Mouse (Mus musculus) A20 (cell line): ENCODE measurements around the gene Gm14124.
"Not testable (repeated sequence)": the region's sequence is repeated elsewhere in the genome, so short reads cannot be mapped to it uniquely, and the experiment has no call there.

ENCODE experiments used
- DNase-seq: peaks from one replicate; pipeline ENCODE4 v3.0.0-alpha.2; 2011; ENCODE audit warnings: low read depth, low spot score

Gm14124 gene

DNA sequence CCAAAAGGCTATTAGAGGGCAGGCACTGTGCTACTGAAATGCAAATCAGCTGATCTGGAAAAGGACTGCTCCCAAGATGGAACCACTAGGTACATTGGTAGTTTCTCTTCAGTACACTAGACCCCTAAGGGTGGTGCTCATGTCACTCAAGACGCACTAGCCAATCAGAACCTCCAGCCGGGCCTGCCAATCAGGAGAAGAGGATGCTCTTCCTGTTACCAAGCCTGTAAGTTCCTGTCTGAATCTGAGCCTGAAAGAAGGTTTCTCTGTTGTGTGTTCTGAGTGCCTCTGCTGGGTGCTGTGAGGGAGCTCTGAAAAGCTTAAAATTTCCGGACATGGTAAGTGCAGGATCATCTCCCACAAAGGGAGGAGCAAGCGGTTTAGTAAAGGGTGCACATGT is at the start of gene Gm14124:
Gm14124 (plus strand) TSS at position 227 of the 400 bp plus-strand sequence.
- not testable (repeated sequence) for DNase-seq

DNA sequence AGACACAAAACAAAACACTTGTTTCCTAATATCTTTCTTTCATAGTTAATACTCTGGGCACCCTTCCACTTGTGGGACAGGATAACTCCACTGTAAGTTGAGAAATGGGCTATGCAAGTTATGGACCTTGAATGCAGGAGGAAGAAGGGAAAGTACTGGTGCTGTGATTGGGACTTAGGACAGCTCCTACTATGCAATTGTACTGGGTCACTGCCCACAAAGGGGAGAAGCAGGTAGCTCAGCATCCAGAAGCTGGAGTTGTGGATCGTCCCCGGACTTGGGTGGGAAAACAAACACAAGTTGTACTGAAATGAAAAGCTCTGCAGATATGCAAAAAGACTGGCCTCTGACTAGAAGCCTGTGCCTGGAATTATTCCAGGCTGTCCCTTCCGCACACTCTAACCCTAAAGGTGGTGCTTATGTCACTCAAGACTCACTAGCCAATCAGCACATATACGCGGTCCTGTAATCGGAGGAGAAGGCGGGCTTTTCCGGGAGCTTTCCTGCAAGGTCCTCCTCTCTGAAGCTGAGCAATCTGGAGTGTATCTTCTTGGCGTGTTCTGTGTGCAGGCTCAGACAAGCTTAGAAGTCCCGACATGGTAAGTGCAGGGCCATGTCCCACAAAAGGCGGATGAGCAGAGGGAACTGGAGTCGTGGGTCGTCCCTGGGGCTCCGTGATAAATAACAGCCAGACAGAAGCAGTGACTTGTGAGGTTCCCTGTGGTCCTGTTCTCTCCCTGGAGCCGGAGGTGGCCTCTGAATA is 39.5 kb upstream of the Gm14124 start, which contains the start of gene Zfp937:
Zfp937 (plus strand) TSS at position 474 of the 763 bp plus-strand sequence.
- DNase-seq, result not testable (repeated sequence)

DNA sequence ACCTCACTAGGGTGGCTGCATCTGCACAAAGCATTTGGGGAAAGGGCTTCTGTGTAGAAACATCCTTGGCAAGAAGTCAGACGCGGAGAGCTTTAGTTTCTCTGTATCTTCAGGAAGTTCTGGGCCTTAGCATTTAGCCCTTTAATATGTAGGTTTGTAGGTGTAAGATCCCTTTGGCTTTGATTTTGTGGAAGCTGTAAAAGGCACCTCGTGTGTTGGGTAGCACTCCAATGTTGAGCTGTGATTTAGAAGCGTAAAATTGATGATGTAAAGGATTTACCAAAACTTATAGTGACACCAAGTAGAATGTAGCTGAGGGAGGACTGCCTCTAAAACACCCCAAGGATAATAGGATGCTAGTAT is 39.0 kb upstream of the Gm14124 start:
- not testable (repeated sequence) for DNase-seq

DNA sequence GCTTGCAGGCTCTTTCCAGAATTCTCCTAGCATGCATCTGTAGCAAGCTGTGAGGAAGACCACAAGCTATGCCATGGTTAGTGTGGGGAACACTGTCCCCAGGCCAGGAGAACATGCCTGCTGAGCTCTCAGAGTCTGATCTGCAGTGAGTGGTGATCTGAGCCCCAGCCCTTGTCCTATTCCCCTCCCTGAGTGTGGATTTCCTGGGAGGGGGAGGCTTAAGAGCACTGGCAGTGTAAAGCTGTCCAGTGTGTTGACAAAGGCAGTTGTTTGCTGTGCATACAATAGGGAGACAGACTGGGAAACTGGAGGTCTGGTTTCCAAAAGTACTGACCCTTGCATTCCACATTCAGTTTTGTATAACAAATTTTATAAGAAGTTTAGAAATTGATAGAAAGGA is 34.1 kb upstream of the Gm14124 start:
- DNase-seq, result not testable (repeated sequence)

DNA sequence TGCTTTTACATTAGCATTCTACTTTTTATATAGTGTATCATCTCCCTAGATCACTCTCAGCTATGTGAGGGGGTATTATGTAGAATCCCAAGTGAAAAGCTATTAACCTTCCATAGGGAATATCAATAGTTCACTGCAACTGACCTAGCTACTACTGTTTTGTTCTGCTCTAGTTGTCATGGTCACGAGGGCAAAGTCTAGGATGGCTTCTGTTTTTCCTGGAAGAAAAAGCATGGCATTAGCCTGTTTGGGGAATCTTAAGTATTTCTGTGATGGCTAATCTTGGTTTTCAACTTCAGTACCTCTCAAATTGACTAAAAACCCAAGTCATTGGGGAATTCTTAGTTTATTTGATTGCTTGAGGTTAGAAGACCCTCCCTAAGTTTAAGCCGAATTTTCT is 14.1 kb upstream of the Gm14124 start:
- no peak for DNase-seq

DNA sequence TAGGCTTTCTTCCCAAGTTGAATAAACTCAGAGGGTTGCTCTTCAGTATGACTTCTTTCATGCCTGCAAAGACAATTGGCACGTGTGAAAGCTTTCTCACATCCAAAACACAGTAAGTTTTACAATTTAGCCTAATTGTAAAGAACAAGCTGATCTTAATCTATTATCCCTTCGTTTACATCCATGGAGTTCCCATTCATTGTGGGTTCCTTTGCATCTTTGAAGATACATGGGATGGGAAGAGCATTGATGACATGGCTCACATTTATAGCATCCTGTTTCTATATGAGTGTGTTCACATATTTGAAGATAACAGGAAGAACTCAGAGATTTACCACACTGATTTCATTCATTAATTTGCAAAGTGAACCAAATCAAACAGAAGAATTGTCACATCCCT is 1.8 kb upstream of the Gm14124 start, which contains the start of gene Gm21994:
Gm21994 (minus strand) TSS at position 101 of the 400 bp plus-strand sequence.
- not testable (repeated sequence) for DNase-seq

DNA sequence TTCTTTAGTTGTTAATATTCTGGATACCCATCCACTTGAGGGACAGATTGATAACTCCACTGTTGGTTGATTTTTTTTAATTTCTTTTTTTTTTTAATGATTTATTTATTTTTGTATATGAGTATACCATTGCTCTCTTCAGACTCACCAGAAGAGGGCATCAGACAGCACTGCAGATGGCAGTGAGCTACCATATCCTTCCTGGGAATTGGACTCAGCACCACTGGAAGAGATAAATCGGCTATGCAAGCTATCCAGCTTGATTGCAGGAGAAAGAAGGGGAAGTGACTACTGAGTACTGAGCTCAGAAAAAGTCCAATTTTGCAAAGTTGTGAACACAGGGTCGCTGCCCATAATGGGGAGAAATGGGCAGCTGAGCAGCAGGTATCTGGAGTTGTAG is 456 bp upstream of the Gm14124 start:
- not testable (repeated sequence) for DNase-seq

DNA sequence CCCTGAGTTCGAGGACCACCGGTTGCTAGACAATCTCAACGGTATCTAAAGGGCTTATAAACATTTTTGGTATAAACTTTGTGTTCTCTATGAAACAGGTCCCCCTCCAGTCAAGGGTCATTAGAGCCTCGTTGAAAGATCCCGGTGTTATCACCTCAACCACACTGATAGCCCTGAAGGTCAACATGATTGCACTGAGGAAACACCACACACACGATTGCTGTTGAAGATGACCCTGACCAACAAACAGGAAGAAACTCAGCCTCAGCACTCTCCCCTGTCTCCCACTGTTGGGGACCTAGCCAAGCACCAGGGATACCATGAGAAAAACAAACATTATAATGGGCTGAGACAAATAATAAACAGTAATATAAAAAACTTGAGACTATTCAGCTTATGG is 36.4 kb downstream of the Gm14124 start:
- no peak for DNase-seq

DNA sequence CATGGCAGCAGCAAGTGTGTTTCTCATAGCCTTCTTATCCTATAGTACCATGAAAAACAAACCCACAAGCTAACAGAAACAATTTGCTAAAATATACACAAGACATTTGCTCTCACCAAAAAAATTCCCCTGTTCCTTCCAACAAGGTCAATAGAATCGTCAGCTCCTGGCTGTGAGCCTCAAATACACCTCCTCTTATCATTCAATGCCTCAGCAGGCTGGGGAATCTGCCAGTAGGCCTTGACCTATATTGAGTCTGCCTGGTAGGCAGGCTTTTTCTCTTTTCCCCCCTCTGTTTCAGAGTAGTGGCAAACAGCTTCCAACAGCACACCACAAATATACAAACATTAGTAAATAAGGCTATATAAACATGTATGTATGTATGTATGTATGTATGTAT is 41.8 kb downstream of the Gm14124 start:
- no peak for DNase-seq

DNA sequence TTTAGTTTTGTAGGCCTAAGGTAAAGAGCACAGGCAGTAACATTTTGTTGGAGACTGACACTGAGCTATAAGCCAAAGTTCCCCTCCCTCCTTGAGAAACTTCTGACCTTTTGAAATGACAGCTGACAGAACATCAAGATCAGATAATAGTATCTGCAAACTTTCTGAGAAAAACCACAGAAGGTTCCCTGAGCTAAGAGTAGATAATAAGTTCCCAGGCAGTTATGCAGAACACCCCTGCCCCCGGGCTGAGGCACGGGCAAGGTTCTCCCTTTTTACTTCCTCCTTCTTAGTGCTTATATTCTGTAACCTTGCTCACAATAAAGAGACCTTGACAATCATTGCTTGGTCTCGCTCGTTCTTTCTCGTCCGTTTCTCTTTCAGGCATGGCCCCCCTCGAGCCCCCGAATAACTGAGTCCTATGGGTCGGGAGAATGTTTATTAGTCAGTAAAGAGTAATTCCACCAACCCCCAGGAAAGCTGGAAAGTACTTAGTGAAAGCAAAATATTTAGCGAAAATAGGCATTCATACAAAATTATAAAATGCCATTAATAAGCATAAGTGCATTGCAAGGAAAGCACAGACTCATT is 50.0 kb downstream of the Gm14124 start:
- peak; percentile 3 for DNase-seq

DNA sequence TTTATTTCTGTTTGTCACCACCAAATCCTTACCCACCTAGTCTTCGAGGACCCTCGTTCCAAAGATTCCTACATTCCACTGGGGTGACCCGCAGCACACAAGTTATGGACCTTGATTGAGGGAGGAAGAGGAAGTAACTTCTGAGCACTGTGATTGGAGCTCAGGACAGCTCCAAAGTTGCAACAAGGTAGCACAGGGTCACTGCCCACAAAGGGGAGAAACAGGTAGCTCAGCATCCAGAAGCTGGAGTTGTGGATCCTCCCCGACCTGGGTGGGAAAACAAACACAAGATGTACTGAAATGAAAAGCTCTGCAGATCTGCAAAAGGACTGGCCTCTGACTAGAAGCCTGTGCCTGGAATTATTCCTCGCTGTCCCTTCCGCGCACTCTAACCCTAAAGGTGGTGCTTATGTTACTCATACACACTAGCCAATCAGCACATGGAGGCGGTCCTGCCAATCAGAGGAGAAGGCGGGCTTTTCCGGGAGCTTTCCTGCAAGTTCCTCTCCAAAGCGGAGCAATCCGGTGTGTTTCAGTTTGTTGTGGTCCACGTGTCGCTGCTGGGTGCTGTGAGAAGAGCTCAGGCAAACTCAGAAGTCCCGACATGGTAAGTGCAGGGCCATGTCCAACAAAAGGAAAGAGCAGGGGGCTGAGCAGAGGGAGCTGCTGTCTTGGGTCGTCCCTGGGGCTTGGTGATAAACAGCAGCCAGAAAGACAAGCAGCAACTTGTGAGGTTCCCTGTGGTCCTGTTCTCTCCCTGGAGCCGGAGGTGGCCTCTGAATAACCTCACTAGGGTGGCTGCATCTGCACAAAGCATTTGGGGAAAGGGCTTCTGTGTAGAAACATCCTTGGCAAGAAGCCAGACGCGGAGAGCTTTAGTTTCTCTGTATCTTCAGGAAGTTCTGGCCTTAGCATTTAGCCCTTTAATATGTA is 53.9 kb downstream of the Gm14124 start:
- not testable (repeated sequence) for DNase-seq

DNA sequence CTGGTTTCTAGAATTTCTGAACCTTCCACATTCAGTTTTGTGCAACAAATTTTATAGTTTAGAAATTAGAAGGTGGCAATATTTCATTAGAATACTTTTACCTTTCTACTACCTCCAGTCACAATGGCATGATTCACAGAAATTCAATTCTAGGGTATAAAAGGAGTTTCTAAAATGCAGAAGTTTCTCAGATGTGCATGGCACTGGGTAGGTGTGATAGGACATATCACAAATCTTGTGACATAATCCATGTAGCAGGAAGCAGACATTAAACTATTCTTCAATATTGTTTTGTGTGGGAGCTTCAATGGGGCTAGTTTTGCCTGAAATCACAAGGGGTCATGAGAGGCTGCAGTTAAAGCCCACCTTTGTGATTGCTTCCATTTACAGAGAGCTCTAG is 58.8 kb downstream of the Gm14124 start:
- no peak for DNase-seq

DNA sequence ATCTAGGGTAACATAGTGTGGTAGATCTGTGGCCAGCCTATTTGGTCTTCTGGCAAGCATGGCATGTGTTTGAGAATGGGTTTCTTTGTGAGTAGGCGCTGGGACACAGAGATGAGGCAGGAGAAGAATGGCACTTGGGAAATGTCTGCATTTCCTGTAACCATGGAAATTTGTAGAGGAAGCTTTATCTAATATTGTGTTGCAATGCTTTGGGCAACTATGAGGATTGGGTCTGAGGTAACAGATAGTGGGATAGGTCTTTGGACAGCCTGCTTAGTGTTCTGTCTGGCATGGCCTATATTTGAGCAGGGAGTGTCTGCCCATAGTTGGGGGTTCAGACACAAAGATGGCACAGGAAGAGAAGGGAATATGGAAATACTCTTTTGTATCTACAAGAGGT is 61.7 kb downstream of the Gm14124 start:
- DNase-seq, result no peak
